ENCODE assay signal across 9 mouse cellular contexts in genomic region chr7:4516332-4517050, GRCm38 (mm10). TPM values are rescaled to one million over a fixed set of nuclear protein-coding genes. Genes with fewer than 3 reads are reported as not detected.
DNase-seq lines count a peak whose midpoint lies in the region; ATAC-seq and TF ChIP-seq lines count a peak whose summit lies in the region.
"Had no signal": no experiment of that assay in that cellular context is flagged by ENCODE, and none has a peak within 500 bp of the region (broad histone marks: within the 10 kb centered on the region; RNA-seq: fewer than 3 reads in every experiment).

Gene Tnnt1, minus strand, starts transcription at chr7:4516382.

- ATAC-seq in kidney, embryonic 14.5 days (ENCODE audit: low FRiP score, low TSS enrichment): no peak
- no peak for ATAC-seq in liver, embryonic 15.5 days (ENCODE audit: insufficient read depth)
- ATAC-seq: midbrain, embryonic 16.5 days had no signal

- H3K27ac ChIP-seq in kidney, embryonic 14.5 days (ENCODE audit: low read depth, low read length): peak within 1 kb of the TSS; percentile 17; the same call in 1 of the 2 replicates
- H3K27ac ChIP-seq in bone marrow, adult 2 months (ENCODE audit: control insufficient read depth, insufficient read depth, low read depth, low read length, poor library complexity): no peak within 1 kb of the TSS
- H3K27ac ChIP-seq in liver, embryonic 15.5 days (replicated peaks): no peak within 1 kb of the TSS

- no peaks in the 10 kb centered on the region; the same call in 1 of the 2 replicates for H3K27me3 ChIP-seq in kidney, embryonic 14.5 days (ENCODE audit: control insufficient read depth, insufficient read depth, low read length)
- peaks cover 15% of the 10 kb centered on the region for H3K27me3 ChIP-seq in liver, embryonic 15.5 days

- no peaks in the 10 kb centered on the region for H3K36me3 ChIP-seq in kidney, embryonic 14.5 days (ENCODE audit: control insufficient read depth, insufficient read depth, low read length)
- no peaks in the 10 kb centered on the region for H3K36me3 ChIP-seq in liver, embryonic 15.5 days (replicated peaks)

- H3K4me2 ChIP-seq in kidney, embryonic 14.5 days (replicated peaks; ENCODE audit: low read depth, low read length): no peak within 1 kb of the TSS
- H3K4me2 ChIP-seq in liver, embryonic 15.5 days: no peak within 1 kb of the TSS

- no peak for TF ChIP-seq POLR2A in bone marrow, adult 2 months (IDR thresholded peaks at IDR 0.05; ENCODE audit: borderline replicate concordance, control insufficient read depth, low read depth, low read length)

- H3K4me1 ChIP-seq in kidney, embryonic 14.5 days (ENCODE audit: control insufficient read depth, insufficient read depth, low read length): peaks cover 26% of the 10 kb centered on the region
- H3K4me1 ChIP-seq in bone marrow, adult 2 months (ENCODE audit: control insufficient read depth, insufficient read depth, low read length): peaks cover 3% of the 10 kb centered on the region; the same call in 1 of the 2 replicates
- peaks cover 18% of the 10 kb centered on the region for H3K4me1 ChIP-seq in liver, embryonic 15.5 days (replicated peaks)

- no peak within 1 kb of the TSS for H3K4me3 ChIP-seq in kidney, embryonic 14.5 days (ENCODE audit: low read length)
- H3K4me3 ChIP-seq in bone marrow, adult 2 months (replicated peaks; ENCODE audit: control insufficient read depth, low read depth, low read length): no peak within 1 kb of the TSS
- H3K4me3 ChIP-seq in liver, embryonic 15.5 days (replicated peaks): no peak within 1 kb of the TSS

- WGBS in kidney, embryonic 14.5 days: 8% methylated on average over 4 of the region's 4 CpGs
- WGBS in bone marrow, adult 2 months: 54% methylated on average over 4 of the region's 4 CpGs
- 21% methylated on average over 4 of the region's 4 CpGs for whole genome bisulfite sequencing in liver, embryonic 15.5 days (ENCODE audit: insufficient replicate concordance)

- no peak for TF ChIP-seq CTCF in bone marrow, adult 2 months (IDR thresholded peaks at IDR 0.05; ENCODE audit: control insufficient read depth, insufficient read depth, low read length)

- H3K9ac ChIP-seq in kidney, embryonic 14.5 days (ENCODE audit: low read depth, low read length): no peak within 1 kb of the TSS
- H3K9ac ChIP-seq in liver, embryonic 15.5 days: no peak within 1 kb of the TSS

- DNase-seq in kidney, adult 18-20 months: no peak
- DNase-seq in heart, adult 8-10 months (ENCODE audit: low spot score): no peak
- DNase-seq in spleen, postnatal 10 days (ENCODE audit: low spot score in 2 of 2): no peak
- no peak for DNase-seq in right cerebral cortex, postnatal 4 days
- DNase-seq in thymus, postnatal 36 days: no peak

- no peaks in the 10 kb centered on the region for H3K9me3 ChIP-seq in kidney, embryonic 14.5 days (ENCODE audit: control insufficient read depth, low read length)
- no peaks in the 10 kb centered on the region for H3K9me3 ChIP-seq in liver, embryonic 15.5 days (replicated peaks)

RNA-seq across cellular contexts. Expression of gene Tnnt1, which starts in this region (rescaled TPM):
- 13.4 and 20.6 TPM in 2 replicates for polyA plus RNA-seq in kidney, embryonic 14.5 days (2014; fragmentation: Nextera tagmentation; extraction: Ambion mirVana)
- 7.4 and 30.5 TPM in 2 replicates for polyA plus RNA-seq in bone marrow, adult 2 months (2011; ENCODE audit: insufficient read depth, insufficient read length, low replicate concordance, missing spikeins)
- total RNA-seq in heart, adult 8-10 months (2022): 10 to 100 TPM; 12.4 to 22.1 (median 19.0) TPM
- polyA plus RNA-seq in liver, embryonic 15.5 days (2015; fragmentation: Nextera tagmentation; extraction: Ambion mirVana): 11.7 and 16.9 TPM in 2 replicates
